Mouse (Mus musculus) erythroblast, embryonic 14.5 days (primary cell): ENCODE results near the gene Gm49337.

Experiments
- GATA1 ChIP-seq: IDR thresholded peaks from 2 replicates; pipeline ENCODE4 v1.6.1; 2012; ENCODE audit warnings: low read length, inconsistent platforms, mixed read lengths
- TAL1 ChIP-seq: IDR thresholded peaks from 3 replicates; pipeline ENCODE4 v1.6.1; 2012; ENCODE audit warnings: low read length, inconsistent platforms, mixed read lengths

DNA sequence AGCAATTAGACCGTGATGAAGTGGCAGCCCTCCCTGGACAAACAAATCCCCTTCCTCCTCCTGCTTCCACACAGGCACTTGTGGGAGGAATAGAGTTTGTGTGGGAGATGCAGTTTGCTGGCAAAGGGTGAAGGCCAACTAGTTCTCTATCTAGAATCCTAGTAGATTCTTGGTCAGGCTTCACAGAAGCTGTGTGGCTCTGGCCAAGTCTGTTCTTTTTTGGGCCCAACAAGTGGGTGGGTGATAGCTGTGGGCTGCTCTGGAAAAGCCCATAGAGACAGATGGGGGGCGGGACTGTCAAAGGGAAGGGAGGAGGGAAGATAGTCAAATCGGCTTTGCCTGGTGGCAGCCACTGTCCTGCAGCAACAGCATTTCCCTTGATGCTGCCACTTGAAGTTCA, 12.4 kb upstream of the Gm49337 start:
- TF ChIP-seq GATA1: no peak
- no peak for TF ChIP-seq TAL1
